Mouse (Mus musculus) frontal cortex, adult (tissue): ENCODE results near the gene Plin4.

ENCODE experiments used
- ATAC-seq: cut with Nextera tagmentation; 2 replicates; pipeline ENCODE4 v1.9.2; 2017; ENCODE audit warnings: mild to moderate bottlenecking, moderate library complexity, mixed read lengths; ENCODE audit not compliant: low TSS enrichment

Plin4 gene

GRCm38 (mm10) chr17:56057381-56058120 lies 52.1 kb downstream of the Plin4 start:
- no peak for ATAC-seq

GRCm38 (mm10) chr17:56055945-56056678 lies 53.5 kb downstream of the Plin4 start:
- ATAC-seq = no peak

GRCm38 (mm10) chr17:56054938-56055337 lies 54.7 kb downstream of the Plin4 start:
- no peak for ATAC-seq

- no peak for ATAC-seq
Observed at GRCm38 (mm10) chr17:56051369-56051768, 58.2 kb downstream of the Plin4 start.
